ENCODE assay signal across 8 mouse cellular contexts in the genomic region with DNA sequence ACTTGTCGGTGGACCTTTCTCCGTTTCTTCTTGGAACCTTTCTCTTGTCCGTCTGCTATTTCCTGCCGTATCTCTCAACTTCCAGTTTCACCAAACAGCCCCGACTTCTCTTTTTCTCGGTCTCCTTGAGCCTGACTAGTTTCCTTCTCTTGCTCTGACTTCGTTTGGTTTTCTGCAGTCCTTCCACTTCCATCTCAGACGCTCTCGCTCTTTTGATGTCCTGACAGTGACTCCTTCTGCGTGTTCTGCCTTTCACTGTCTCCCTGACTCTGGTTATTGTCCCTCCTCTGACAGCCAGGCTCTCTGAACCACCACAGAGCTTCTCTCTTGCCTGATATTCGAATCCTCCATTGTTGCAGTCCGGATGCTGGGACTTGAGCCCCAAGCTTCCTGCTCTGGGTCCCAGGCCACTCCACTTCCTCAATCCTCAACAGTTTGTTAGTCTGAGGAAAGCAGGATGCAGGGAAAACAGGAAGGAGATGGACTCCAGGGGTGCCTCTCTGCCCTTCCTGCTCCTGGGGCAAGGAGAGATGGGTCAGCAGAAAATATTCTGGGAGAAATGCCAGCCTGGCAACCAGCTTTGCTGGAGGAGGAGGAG. TPM values are rescaled to one million over a fixed set of nuclear protein-coding genes. Genes with fewer than 3 reads are reported as not detected.
DNase-seq lines count a peak whose midpoint lies in the region; ATAC-seq and TF ChIP-seq lines count a peak whose summit lies in the region.

No protein-coding gene starts in this region.

- H3K4me1 ChIP-seq in intestine, postnatal 0 days (replicated peaks; ENCODE audit: control insufficient read depth, insufficient read depth, low read length) = 0 out of 2 replicates have a peak, but pooled peaks cover 14% of the 10 kb centered on the region
- peaks cover 64% of the 10 kb centered on the region for H3K4me1 ChIP-seq in lung, embryonic 15.5 days

- H3K4me3 ChIP-seq in intestine, postnatal 0 days (ENCODE audit: low read depth, low read length) = peak overlapping the region; percentile 47
- peak overlapping the region; percentile 71 for H3K4me3 ChIP-seq in lung, embryonic 15.5 days

- ATAC-seq in intestine, postnatal 0 days = no peak
- ATAC-seq in lung, embryonic 15.5 days (ENCODE audit: borderline replicate concordance, extremely low read depth, low FRiP score, low TSS enrichment) = no peak

- 0 out of 2 replicates have a peak, but pooled peaks cover 3% of the 10 kb centered on the region for H3K27me3 ChIP-seq in intestine, postnatal 0 days (replicated peaks; ENCODE audit: control insufficient read depth, insufficient read depth, low read length)
- H3K27me3 ChIP-seq in lung, embryonic 15.5 days = no peaks in the 10 kb centered on the region
- peaks cover 2% of the 10 kb centered on the region; the same call in 1 of the 2 replicates for H3K27me3 ChIP-seq in splenic B cell, adult 2 months (ENCODE audit: control insufficient read depth, insufficient read depth, low read length, poor library complexity, severe bottlenecking)

- H3K4me2 ChIP-seq in intestine, postnatal 0 days (replicated peaks; ENCODE audit: low read depth) = peak overlapping the region; percentile 92
- peak overlapping the region; percentile 94 for H3K4me2 ChIP-seq in lung, embryonic 15.5 days

- no peaks in the 10 kb centered on the region for H3K36me3 ChIP-seq in intestine, postnatal 0 days (ENCODE audit: control insufficient read depth, insufficient read depth)
- no peaks in the 10 kb centered on the region for H3K36me3 ChIP-seq in lung, embryonic 15.5 days
- H3K36me3 ChIP-seq in splenic B cell, adult 2 months (ENCODE audit: control insufficient read depth, insufficient read depth, low read length, poor library complexity, severe bottlenecking) = no peaks in the 10 kb centered on the region

- no peak for TF ChIP-seq CTCF in intestine, postnatal 0 days (IDR thresholded peaks at IDR 0.05; ENCODE audit: low read depth)

- 34% methylated on average over 12 of the region's 12 CpGs for WGBS in intestine, postnatal 0 days
- WGBS in lung, embryonic 15.5 days = 29% methylated on average over 12 of the region's 12 CpGs

- H3K9ac ChIP-seq in intestine, postnatal 0 days (ENCODE audit: low read depth, low read length) = peak overlapping the region; percentile 27
- peak overlapping the region; percentile 40 for H3K9ac ChIP-seq in lung, embryonic 15.5 days

- H3K27ac ChIP-seq in intestine, postnatal 0 days (ENCODE audit: low read depth, low read length) = peak overlapping the region; percentile 77
- H3K27ac ChIP-seq in lung, embryonic 15.5 days = peak overlapping the region; percentile 91

- H3K9me3 ChIP-seq in intestine, postnatal 0 days (ENCODE audit: control insufficient read depth) = no peaks in the 10 kb centered on the region
- no peaks in the 10 kb centered on the region for H3K9me3 ChIP-seq in lung, embryonic 15.5 days

- DNase-seq in 416B (ENCODE audit: low read depth) (peak; percentile 82), adipocyte (ENCODE audit: low spot score) (peak; percentile 72)
- peak; percentile 71 to 84 for DNase-seq in heart, adult 18-20 months
- DNase-seq in splenic B cell, adult 2 months (ENCODE audit: low read depth, low spot score) = peak; percentile 67
- DNase-seq in frontal cortex, postnatal 25 days (ENCODE audit: low spot score in 2 of 2) = no peak
- no peak for DNase-seq in left cerebral cortex, adult 11 months (ENCODE audit: low spot score)

RNA-seq across cellular contexts. Expression of gene Igfbp4, which starts 1.9 kb away (rescaled TPM):
- 10 to 100 TPM; 82.2 to 94.0 TPM for total RNA-seq in heart, adult 18-20 months (2021)
- polyA plus RNA-seq in intestine, postnatal 0 days (2015; fragmentation: Nextera tagmentation; extraction: Ambion mirVana) = 174 and 176 TPM in 2 replicates
- polyA plus RNA-seq in lung, embryonic 15.5 days (2015; fragmentation: Nextera tagmentation; extraction: Ambion mirVana) = 498 and 524 TPM in 2 replicates

RNA-seq across cellular contexts. Expression of gene Top2a, which starts 18.9 kb away (rescaled TPM):
- total RNA-seq in heart, adult 18-20 months (2021) = 1 to 10 TPM; 1.5 to 1.8 TPM
- 40.9 and 41.8 TPM in 2 replicates for polyA plus RNA-seq in intestine, postnatal 0 days (2015; fragmentation: Nextera tagmentation; extraction: Ambion mirVana)
- 276 and 280 TPM in 2 replicates for polyA plus RNA-seq in lung, embryonic 15.5 days (2015; fragmentation: Nextera tagmentation; extraction: Ambion mirVana)

RNA-seq across cellular contexts. Expression of gene Tns4, which starts 46.2 kb away (rescaled TPM):
- total RNA-seq in heart, adult 18-20 months (2021) = under 1 TPM; 0.07 to 0.18 TPM
- polyA plus RNA-seq in intestine, postnatal 0 days (2015; fragmentation: Nextera tagmentation; extraction: Ambion mirVana) = 0.39 and 0.53 TPM in 2 replicates
- polyA plus RNA-seq in lung, embryonic 15.5 days (2015; fragmentation: Nextera tagmentation; extraction: Ambion mirVana) = 0.21 and 0.42 TPM in 2 replicates

Comparison
In these comparisons a context has a peak if more than half of its experiments do, and no peak if none do; other contexts are left out.
1. DNase-seq: peak in 416B (single experiment), adipocyte (single experiment), heart, adult 18-20 months (2 of 2) and splenic B cell, adult 2 months (single experiment); none in frontal cortex, postnatal 25 days (0 of 2) and left cerebral cortex, adult 11 months (single experiment).